Comparison of ENCODE assay signal across 17 mouse cellular contexts in genomic region chr1:37884451-37884850, GRCm38 (mm10). TPM values are rescaled to one million over a fixed set of nuclear protein-coding genes. Genes with fewer than 3 reads are reported as not detected.
DNase-seq lines count a peak whose midpoint lies in the region; ATAC-seq and TF ChIP-seq lines count a peak whose summit lies in the region.
"Had no signal": no experiment of that assay in that cellular context is flagged by ENCODE, and none has a peak within 500 bp of the region (broad histone marks: within the 10 kb centered on the region; RNA-seq: fewer than 3 reads in every experiment).

No protein-coding gene starts in this region.

- no peak overlapping the region for H3K4me2 ChIP-seq in lung, postnatal 0 days (replicated peaks; ENCODE audit: low read depth, low read length)
- H3K4me2 ChIP-seq in intestine, embryonic 16.5 days (ENCODE audit: low read depth, low read length) = no peak overlapping the region
- H3K4me2 ChIP-seq: midbrain, embryonic 12.5 days had no signal

- no peaks in the 10 kb centered on the region for H3K27me3 ChIP-seq in lung, postnatal 0 days (replicated peaks; ENCODE audit: insufficient read depth, low read length)
- H3K27me3 ChIP-seq in heart, adult 2 months (ENCODE audit: control insufficient read depth, insufficient read depth, low read length) = no peaks in the 10 kb centered on the region
- H3K27me3 ChIP-seq in intestine, embryonic 16.5 days (replicated peaks; ENCODE audit: control insufficient read depth, insufficient read depth, low read length) = no peaks in the 10 kb centered on the region
- H3K27me3 ChIP-seq: midbrain, embryonic 12.5 days; Patski had no signal

- intact Hi-C loops in heart, adult 2 months (cut with DNase I) = no loop called here

- H3K4me3 ChIP-seq in lung, postnatal 0 days (ENCODE audit: low read depth, low read length) = no peak overlapping the region
- no peak overlapping the region for H3K4me3 ChIP-seq in heart, adult 2 months
- no peak overlapping the region for H3K4me3 ChIP-seq in intestine, embryonic 16.5 days (ENCODE audit: low read length)
- H3K4me3 ChIP-seq: midbrain, embryonic 12.5 days had no signal

- no peak for TF ChIP-seq POLR2A in heart, adult 2 months (IDR thresholded peaks at IDR 0.05; ENCODE audit: insufficient read depth, low read depth, low read length)

- peaks cover 19% of the 10 kb centered on the region for H3K36me3 ChIP-seq in lung, postnatal 0 days (ENCODE audit: insufficient read depth, low read length)
- H3K36me3 ChIP-seq in heart, adult 2 months (ENCODE audit: control insufficient read depth, insufficient read depth, low read length) = peaks cover 2% of the 10 kb centered on the region
- peaks cover 9% of the 10 kb centered on the region; the same call in 1 of the 2 replicates for H3K36me3 ChIP-seq in intestine, embryonic 16.5 days (ENCODE audit: control insufficient read depth, insufficient read depth, low read length)

- no peak for TF ChIP-seq EP300 in lung, postnatal 0 days (IDR thresholded peaks at IDR 0.05)
- TF ChIP-seq EP300 in heart, adult 2 months (IDR thresholded peaks at IDR 0.05; ENCODE audit: insufficient read depth, low read depth, low read length) = no peak

- TF ChIP-seq CTCF in lung, postnatal 0 days (IDR thresholded peaks at IDR 0.05) = no peak
- TF ChIP-seq CTCF in heart, adult 2 months (IDR thresholded peaks at IDR 0.05) = no peak

- no peak overlapping the region for H3K27ac ChIP-seq in lung, postnatal 0 days (ENCODE audit: low read length)
- no peak overlapping the region for H3K27ac ChIP-seq in heart, adult 2 months
- H3K27ac ChIP-seq in intestine, embryonic 16.5 days (ENCODE audit: low read length) = no peak overlapping the region
- H3K27ac ChIP-seq: midbrain, embryonic 12.5 days had no signal

- WGBS in lung, postnatal 0 days = 65% methylated on average over 4 of the region's 4 CpGs
- 76% methylated on average over 4 of the region's 4 CpGs for WGBS in heart, adult 2 months
- 74% methylated on average over 4 of the region's 4 CpGs for WGBS in intestine, embryonic 16.5 days

- H3K4me1 ChIP-seq in lung, postnatal 0 days (ENCODE audit: insufficient read depth, low read depth, low read length) = no peaks in the 10 kb centered on the region
- H3K4me1 ChIP-seq in heart, adult 2 months (ENCODE audit: control insufficient read depth, insufficient read depth, low read length) = peaks cover 3% of the 10 kb centered on the region; the same call in 1 of the 2 replicates
- peaks cover 5% of the 10 kb centered on the region for H3K4me1 ChIP-seq in intestine, embryonic 16.5 days (ENCODE audit: control insufficient read depth, insufficient read depth, low read length)

- no peak for ATAC-seq in lung, postnatal 0 days
- peak; percentile 26; the same call in 1 of the 2 replicates for ATAC-seq in neutrophil, adult 5-6 weeks (ENCODE audit: extremely low read depth, insufficient number of reproducible peaks, low FRiP score, poor library complexity, severe bottlenecking)
- no peak for ATAC-seq in intestine, embryonic 16.5 days
- ATAC-seq: Patski had no signal

- H3K9ac ChIP-seq in lung, postnatal 0 days (replicated peaks; ENCODE audit: low read depth) = no peak overlapping the region
- no peak overlapping the region for H3K9ac ChIP-seq in heart, adult 2 months (ENCODE audit: low read depth, low read length)
- H3K9ac ChIP-seq in intestine, embryonic 16.5 days (ENCODE audit: low read depth, low read length) = no peak overlapping the region
- H3K9ac ChIP-seq: midbrain, embryonic 12.5 days had no signal

- H3K9me3 ChIP-seq in lung, postnatal 0 days (ENCODE audit: low read length) = no peaks in the 10 kb centered on the region
- H3K9me3 ChIP-seq in intestine, embryonic 16.5 days (ENCODE audit: control insufficient read depth, low read length) = no peaks in the 10 kb centered on the region
- H3K9me3 ChIP-seq: midbrain, embryonic 12.5 days had no signal

- DNase-seq in lung, postnatal 0 days (ENCODE audit: low spot score) = peak; percentile 40
- no peak for DNase-seq in lung, postnatal 4 days
- DNase-seq in NIH3T3 (ENCODE audit: low read depth) = peak; percentile 64
- peak; percentile 88 for DNase-seq in liver
- DNase-seq in frontal cortex, postnatal 14 days (ENCODE audit: low spot score in 2 of 2) = no peak
- no peak for DNase-seq in heart, adult 2 months
- DNase-seq: adrenal gland, postnatal 25 days; cerebellum, postnatal 10 days; gastrocnemius, postnatal 25 days; heart, postnatal 36 days; kidney, adult 2 months had no signal

- peaks cover 4% of the 10 kb centered on the region; the same call in 1 of the 2 replicates for H3K79me2 ChIP-seq in heart, adult 2 months (replicated peaks; ENCODE audit: control insufficient read depth, insufficient read depth, low read length)

RNA-seq across cellular contexts. Expression of gene Mitd1, which starts 5.8 kb away (rescaled TPM):
- polyA plus RNA-seq in lung, postnatal 0 days (2015; fragmentation: Nextera tagmentation; extraction: Ambion mirVana) = 21.6 and 26.1 TPM in 2 replicates
- total RNA-seq in neutrophil, adult 5-6 weeks (2017) = 45.7 and 46.7 TPM in 2 replicates
- total RNA-seq in heart, adult 2 months (2021) = 1 to 10 TPM; 3.3 to 3.5 TPM
- 2.3 and 4.5 TPM in 2 replicates for polyA plus RNA-seq in heart, adult 2 months (2012; rRNA removed)
- 28.8 and 29.0 TPM in 2 replicates for polyA plus RNA-seq in intestine, embryonic 16.5 days (2015; fragmentation: Nextera tagmentation; extraction: Ambion mirVana)

RNA-seq across cellular contexts. Expression of gene Mrpl30, which starts 5.8 kb away (rescaled TPM):
- polyA plus RNA-seq in lung, postnatal 0 days (2015; fragmentation: Nextera tagmentation; extraction: Ambion mirVana) = 165 and 174 TPM in 2 replicates
- total RNA-seq in neutrophil, adult 5-6 weeks (2017) = 89.7 and 93.7 TPM in 2 replicates
- total RNA-seq in heart, adult 2 months (2021) = 100 to 1,000 TPM; 374 to 447 TPM
- polyA plus RNA-seq in heart, adult 2 months (2012; rRNA removed) = 130 and 191 TPM in 2 replicates
- polyA plus RNA-seq in intestine, embryonic 16.5 days (2015; fragmentation: Nextera tagmentation; extraction: Ambion mirVana) = 252 and 267 TPM in 2 replicates

RNA-seq across cellular contexts. Expression of gene Lipt1, which starts 12.9 kb away (rescaled TPM):
- polyA plus RNA-seq in lung, postnatal 0 days (2015; fragmentation: Nextera tagmentation; extraction: Ambion mirVana) = 5.0 and 6.6 TPM in 2 replicates
- 1.3 and 1.5 TPM in 2 replicates for total RNA-seq in neutrophil, adult 5-6 weeks (2017)
- 10 to 100 TPM; 11.6 to 13.2 TPM for total RNA-seq in heart, adult 2 months (2021)
- 6.8 and 6.9 TPM in 2 replicates for polyA plus RNA-seq in heart, adult 2 months (2012; rRNA removed)
- 8.4 and 9.2 TPM in 2 replicates for polyA plus RNA-seq in intestine, embryonic 16.5 days (2015; fragmentation: Nextera tagmentation; extraction: Ambion mirVana)

RNA-seq across cellular contexts. Expression of gene Tsga10, which starts 18.2 kb away (rescaled TPM):
- polyA plus RNA-seq in lung, postnatal 0 days (2015; fragmentation: Nextera tagmentation; extraction: Ambion mirVana) = 5.0 and 7.7 TPM in 2 replicates
- total RNA-seq in neutrophil, adult 5-6 weeks (2017) = 12.5 and 12.9 TPM in 2 replicates
- 1 to 10 TPM; 3.7 to 4.1 TPM for total RNA-seq in heart, adult 2 months (2021)
- 0.80 and 1.6 TPM in 2 replicates for polyA plus RNA-seq in heart, adult 2 months (2012; rRNA removed)
- polyA plus RNA-seq in intestine, embryonic 16.5 days (2015; fragmentation: Nextera tagmentation; extraction: Ambion mirVana) = 4.0 TPM in 2 replicates

RNA-seq across cellular contexts. Expression of gene Lyg2, which starts 31.8 kb away (rescaled TPM):
- not detected in 2 replicates for polyA plus RNA-seq in lung, postnatal 0 days (2015; fragmentation: Nextera tagmentation; extraction: Ambion mirVana)
- total RNA-seq in neutrophil, adult 5-6 weeks (2017) = not detected in 2 replicates
- not detected for total RNA-seq in heart, adult 2 months (2021)
- not detected in 2 replicates for polyA plus RNA-seq in heart, adult 2 months (2012; rRNA removed)
- not detected in 2 replicates for polyA plus RNA-seq in intestine, embryonic 16.5 days (2015; fragmentation: Nextera tagmentation; extraction: Ambion mirVana)
- total RNA-seq: adrenal gland, postnatal 25 days; gastrocnemius, postnatal 25 days; heart, postnatal 36 days; layer of hippocampus, postnatal 14 days; liver, adult 2 months had no signal
- polyA plus RNA-seq: kidney, adult 2 months; liver, adult 2 months; midbrain, embryonic 12.5 days; Patski had no signal

Comparison
In these comparisons a context has a peak if more than half of its experiments do, and no peak if none do; other contexts are left out.
1. DNase-seq: peak in lung, postnatal 0 days (single experiment), NIH3T3 (single experiment) and liver (single experiment); none in lung, postnatal 4 days (0 of 2), frontal cortex, postnatal 14 days (0 of 2) and heart, adult 2 months (0 of 2).